Mouse (Mus musculus) MEL (cell line): ENCODE measurements around the gene Smyd1. TPM values are rescaled to one million over a fixed set of nuclear protein-coding genes. Genes with fewer than 3 reads are reported as not detected.

Experiments used
- DNase-seq: peaks from one replicate; pipeline ENCODE4 v3.0.0; 2011; ENCODE audit warnings: low read depth, low spot score
- H3K27ac ChIP-seq: 2 replicates; pipeline ENCODE4 v1.5.1; 2012; ENCODE audit warnings: low read depth, mild to moderate bottlenecking, control low read depth, low read length, moderate library complexity; ENCODE audit not compliant: control insufficient read depth
- H3K27me3 ChIP-seq, 2 experiments: fragments of 150-350 bp in 1 of 2; sonication (generic) in 1 of 2; 2 replicates each; pipeline ENCODE4 v1.6.1; 2012; ENCODE audit warnings: low read length in 2 of 2, mild to moderate bottlenecking in 2 of 2, improper control_type of control experiment in 1 of 2, moderate library complexity in 1 of 2; ENCODE audit not compliant: insufficient read depth in 2 of 2, control insufficient read depth in 1 of 2
- H3K36me3 ChIP-seq, 2 experiments: 2 replicates each; pipeline ENCODE4 v1.6.1; 2012 to 2014; ENCODE audit warnings: low read length in 2 of 2, improper control_type of control experiment in 1 of 2, inconsistent platforms in 1 of 2, mild to moderate bottlenecking in 1 of 2; ENCODE audit not compliant: insufficient read depth in 2 of 2, control insufficient read depth in 1 of 2
- H3K4me1 ChIP-seq, 2 experiments: fragments of 150-350 bp in 1 of 2; sonication (generic) in 1 of 2; 2 replicates each; pipeline ENCODE4 v1.6.1; 2012; ENCODE audit warnings: low read length in 2 of 2, improper control_type of control experiment in 1 of 2, mild to moderate bottlenecking in 1 of 2; ENCODE audit not compliant: insufficient read depth in 2 of 2, control insufficient read depth in 1 of 2
- H3K4me3 ChIP-seq, 2 experiments: fragments of 150-350 bp in 1 of 2; sonication (generic) in 1 of 2; 2 replicates each; pipeline ENCODE4 v1.5.1; 2012; ENCODE audit warnings: low read depth in 2 of 2, low read length in 2 of 2, mild to moderate bottlenecking in 2 of 2, moderate library complexity in 2 of 2, control low read depth in 1 of 2, improper control_type of control experiment in 1 of 2; ENCODE audit not compliant: control insufficient read depth in 1 of 2, insufficient read depth in 1 of 2
- H3K79me2 ChIP-seq: 2 replicates; pipeline ENCODE4 v1.6.1; 2012; ENCODE audit warnings: mild to moderate bottlenecking, low read length, moderate library complexity; ENCODE audit not compliant: control insufficient read depth, poor library complexity, insufficient read depth
- H3K9ac ChIP-seq: 2 replicates; pipeline ENCODE4 v1.6.1; 2012; ENCODE audit warnings: low read depth, mild to moderate bottlenecking, control low read depth, low read length, moderate library complexity; ENCODE audit not compliant: control insufficient read depth, poor library complexity, severe bottlenecking
- H3K9me3 ChIP-seq: fragments of 150-350 bp; sonication (generic); replicated peaks from 2 replicates; pipeline ENCODE4 v1.6.1; 2012; ENCODE audit warnings: mild to moderate bottlenecking, low read length, improper control_type of control experiment, moderate library complexity; ENCODE audit not compliant: insufficient read depth
- CHD2 ChIP-seq: IDR thresholded peaks from 2 replicates; pipeline ENCODE4 v1.6.1; 2011; ENCODE audit warnings: low read length, improper control_type of control experiment
- E2F4 ChIP-seq: IDR thresholded peaks from 2 replicates; pipeline ENCODE4 v1.6.1; 2011; ENCODE audit warnings: low read depth, low read length, improper control_type of control experiment, borderline replicate concordance
- ELF1 ChIP-seq: IDR thresholded peaks from 2 replicates; pipeline ENCODE4 v1.6.1; 2014; ENCODE audit warnings: low read depth, mild to moderate bottlenecking, inconsistent platforms, low read length, improper control_type of control experiment, moderate library complexity
- ETS1 ChIP-seq: IDR thresholded peaks from 2 replicates; pipeline ENCODE4 v1.6.1; 2012; ENCODE audit warnings: low read depth, mild to moderate bottlenecking, inconsistent platforms, low read length, improper control_type of control experiment, moderate library complexity
- GATA1 ChIP-seq: IDR thresholded peaks from 2 replicates; pipeline ENCODE4 v1.6.1; 2011; ENCODE audit warnings: low read depth, low read length, improper control_type of control experiment
- JUND ChIP-seq: IDR thresholded peaks from 2 replicates; pipeline ENCODE4 v1.6.1; 2011; ENCODE audit warnings: low read depth, mild to moderate bottlenecking, improper control_type of control experiment, low read length
- MAFK ChIP-seq: IDR thresholded peaks from 2 replicates; pipeline ENCODE4 v1.6.1; 2011; ENCODE audit warnings: low read depth, mild to moderate bottlenecking, low read length, improper control_type of control experiment, borderline replicate concordance
- MAZ ChIP-seq: IDR thresholded peaks from 2 replicates; pipeline ENCODE4 v1.6.1; 2012; ENCODE audit warnings: low read depth, mild to moderate bottlenecking, inconsistent platforms, low read length, improper control_type of control experiment
- MXI1 ChIP-seq: IDR thresholded peaks from 2 replicates; pipeline ENCODE4 v1.6.1; 2011; ENCODE audit warnings: mild to moderate bottlenecking, low read depth, low read length, improper control_type of control experiment
- NRF1 ChIP-seq: IDR thresholded peaks from 2 replicates; pipeline ENCODE4 v1.6.1; 2014; ENCODE audit warnings: low read depth, mild to moderate bottlenecking, inconsistent platforms, low read length, improper control_type of control experiment, moderate library complexity; ENCODE audit not compliant: poor library complexity, insufficient read depth, severe bottlenecking
- POLR2AphosphoS2 ChIP-seq: IDR thresholded peaks from 2 replicates; pipeline ENCODE4 v1.6.1; 2011; ENCODE audit warnings: low read length, improper control_type of control experiment
- RAD21 ChIP-seq: IDR thresholded peaks from 2 replicates; pipeline ENCODE4 v1.6.1; 2011; ENCODE audit warnings: mild to moderate bottlenecking, low read depth, low read length, improper control_type of control experiment
- SIN3A ChIP-seq: IDR thresholded peaks from 2 replicates; pipeline ENCODE4 v1.6.1; 2012; ENCODE audit warnings: low read length, improper control_type of control experiment, inconsistent platforms
- SMC3 ChIP-seq: IDR thresholded peaks from 2 replicates; pipeline ENCODE4 v1.6.1; 2011; ENCODE audit warnings: low read depth, low read length, improper control_type of control experiment
- TAL1 ChIP-seq: IDR thresholded peaks from 2 replicates; pipeline ENCODE4 v1.6.1; 2012; ENCODE audit warnings: mild to moderate bottlenecking, inconsistent platforms, low read length, moderate library complexity, mixed read lengths
- TBP ChIP-seq: IDR thresholded peaks from 2 replicates; pipeline ENCODE4 v1.8.0; 2011; ENCODE audit warnings: low read depth, low read length, improper control_type of control experiment
- UBTF ChIP-seq: IDR thresholded peaks from 2 replicates; pipeline ENCODE4 v1.6.1; 2012; ENCODE audit warnings: low read depth, mild to moderate bottlenecking, inconsistent platforms, low read length, improper control_type of control experiment, moderate library complexity, borderline replicate concordance; ENCODE audit not compliant: insufficient read depth
- ZMIZ1 ChIP-seq: IDR thresholded peaks from 2 replicates; pipeline ENCODE4 v1.6.1; 2012; ENCODE audit warnings: low read depth, mild to moderate bottlenecking, inconsistent platforms, low read length, improper control_type of control experiment, moderate library complexity
- ZNF384 ChIP-seq: IDR thresholded peaks from 2 replicates; pipeline ENCODE4 v1.6.1; 2012; ENCODE audit warnings: low read depth, mild to moderate bottlenecking, inconsistent platforms, low read length, improper control_type of control experiment
- polyA plus RNA-seq, 2 experiments: library from polyadenylated mRNA; stranded (reverse) in 1 of 2; unstranded in 1 of 2; fragments of >175 nt in 1 of 2; fragments of >200 nt in 1 of 2; gene quantifications; 2 replicates each; pipeline versions ENCODE4 v1.2.1 to v1.2.4; 2012; ENCODE audit warnings: low replicate concordance in 2 of 2, low read depth in 1 of 2; ENCODE audit not compliant: insufficient read length in 2 of 2, insufficient read depth in 1 of 2, missing spikeins in 1 of 2
- total RNA-seq: library from RNA; depleted of rRNA; stranded (reverse); fragments of 300-350 nt; gene quantifications from 2 replicates; pipeline ENCODE4 v1.2.3, GENCODE M21; 2012

The Smyd1 gene
- total and polyA plus RNA-seq, 3 experiments = 0.19 TPM; not detected in 2

GRCm38 (mm10) chr6:71208691-71209090, 113.3 kb downstream of the Smyd1 start:
- no peak overlapping the region for H3K9ac ChIP-seq
- H3K36me3 ChIP-seq = no peaks in the 10 kb centered on the region
- H3K27ac ChIP-seq = no peak overlapping the region
- H3K27me3 ChIP-seq = peaks cover 0 to 9% of the 10 kb centered on the region in 2 experiments; a peak in 2 of 4 replicates
- no peaks in the 10 kb centered on the region for H3K79me2 ChIP-seq
- H3K9me3 ChIP-seq = no peaks in the 10 kb centered on the region
- TF ChIP-seq ETS1 (no peak), ZMIZ1 (no peak), ELF1 (no peak), POLR2AphosphoS2 (no peak), SMC3 (no peak), MAZ (no peak), MXI1 (no peak), TAL1 (no peak), CHD2 (no peak), ZNF384 (no peak), TBP (no peak), NRF1 (no peak), GATA1 (no peak), SIN3A (no peak), JUND (no peak), E2F4 (no peak), MAFK (no peak), RAD21 (no peak)
- no peak for DNase-seq
- no peak overlapping the region for H3K4me3 ChIP-seq
- no peaks in the 10 kb centered on the region for H3K4me1 ChIP-seq

GRCm38 (mm10) chr6:71204166-71204565, 117.9 kb downstream of the Smyd1 start:
- Histone ChIP-seq H3K9ac (no peak overlapping the region), H3K27me3 (peaks cover 0 to 9% of the 10 kb centered on the region in 2 experiments; a peak in 2 of 4 replicates), H3K4me1 (no peaks in the 10 kb centered on the region), H3K79me2 (no peaks in the 10 kb centered on the region), H3K9me3 (no peaks in the 10 kb centered on the region), H3K27ac (no peak overlapping the region), H3K4me3 (no peak overlapping the region), H3K36me3 (no peaks in the 10 kb centered on the region)
- DNase-seq = no peak
- no peak for TF ChIP-seq TBP
- no peak for TF ChIP-seq UBTF
